Mouse (Mus musculus): ENCODE measurements around the gene Dhx40.
"Not testable (repeated sequence)": the region's sequence is repeated elsewhere in the genome, so short reads cannot be mapped to it uniquely, and the experiment has no call there.

Dhx40 gene

GRCm38 (mm10) chr11:86818928-86819327 is 11.4 kb upstream of the Dhx40 start:
- DNase-seq (ENCODE audit: low spot score), result no peak

- not testable (repeated sequence) for DNase-seq (ENCODE audit: low spot score)
Observed at GRCm38 (mm10) chr11:86816288-86816687, 8.7 kb upstream of the Dhx40 start.

GRCm38 (mm10) chr11:86814481-86814880 is 6.9 kb upstream of the Dhx40 start:
- not testable (repeated sequence) for DNase-seq (ENCODE audit: low spot score)

- not testable (repeated sequence) for DNase-seq (ENCODE audit: low spot score)
Observed at GRCm38 (mm10) chr11:86813256-86813655, 5.7 kb upstream of the Dhx40 start.

GRCm38 (mm10) chr11:86811326-86811630 is 3.7 kb upstream of the Dhx40 start:
- no peak for DNase-seq (ENCODE audit: low spot score)

- no peak for DNase-seq (ENCODE audit: low spot score)
Observed at GRCm38 (mm10) chr11:86810572-86811325, 3.2 kb upstream of the Dhx40 start.

- no peak for DNase-seq (ENCODE audit: low spot score)
Observed at GRCm38 (mm10) chr11:86809828-86810227, 2.3 kb upstream of the Dhx40 start.

- DNase-seq (ENCODE audit: low spot score), result peak; percentile 51
Observed at GRCm38 (mm10) chr11:86807001-86807477, 507 bp downstream of the Dhx40 start.

- DNase-seq (ENCODE audit: low spot score), result no peak
Observed at GRCm38 (mm10) chr11:86794161-86794560, 13.4 kb downstream of the Dhx40 start.

- DNase-seq (ENCODE audit: low spot score), result not testable (repeated sequence)
Observed at GRCm38 (mm10) chr11:86787436-86787835, 20.1 kb downstream of the Dhx40 start.

- no peak for DNase-seq (ENCODE audit: low spot score)
Observed at GRCm38 (mm10) chr11:86785767-86786166, 21.8 kb downstream of the Dhx40 start.

- peak; percentile 34 for DNase-seq (ENCODE audit: low spot score)
Observed at GRCm38 (mm10) chr11:86769884-86770283, 37.7 kb downstream of the Dhx40 start.

- DNase-seq (ENCODE audit: low spot score), result no peak
Observed at GRCm38 (mm10) chr11:86764501-86764900, 43.0 kb downstream of the Dhx40 start.

- not testable (repeated sequence) for DNase-seq (ENCODE audit: low spot score)
Observed at GRCm38 (mm10) chr11:86763127-86763526, 44.4 kb downstream of the Dhx40 start.

GRCm38 (mm10) chr11:86760357-86760756 is 47.2 kb downstream of the Dhx40 start:
- DNase-seq (ENCODE audit: low spot score), result no peak

- DNase-seq (ENCODE audit: low spot score), result no peak
Observed at GRCm38 (mm10) chr11:86759886-86760285, 47.7 kb downstream of the Dhx40 start.

- no peak for DNase-seq (ENCODE audit: low spot score)
Observed at GRCm38 (mm10) chr11:86759226-86759625, 48.3 kb downstream of the Dhx40 start.

- DNase-seq (ENCODE audit: low spot score), result no peak
Observed at GRCm38 (mm10) chr11:86758559-86758958, 49.0 kb downstream of the Dhx40 start.

- DNase-seq (ENCODE audit: low spot score), result peak; percentile 97
Observed at GRCm38 (mm10) chr11:86757480-86758371, 49.8 kb downstream of the Dhx40 start, which contains the start of gene Cltc. Gene Cltc, minus strand, starts transcription at chr11:86757565.

- DNase-seq (ENCODE audit: low spot score), result no peak
Observed at GRCm38 (mm10) chr11:86757142-86757479, 50.4 kb downstream of the Dhx40 start.

GRCm38 (mm10) chr11:86756156-86757141 is 51.1 kb downstream of the Dhx40 start:
- peak; percentile 47 for DNase-seq (ENCODE audit: low spot score)

- no peak for DNase-seq (ENCODE audit: low spot score)
Observed at GRCm38 (mm10) chr11:86752404-86752803, 55.1 kb downstream of the Dhx40 start.

Measured in lung, postnatal 25 days (tissue).